Mouse (Mus musculus): ENCODE measurements at regions not wholly inside any gene's neighbourhood (a gene's known extent, or its start where the extent isn't known, plus 50 kb on each side); places are given as distances from the start of the nearest gene placed in this dataset.

DNA sequence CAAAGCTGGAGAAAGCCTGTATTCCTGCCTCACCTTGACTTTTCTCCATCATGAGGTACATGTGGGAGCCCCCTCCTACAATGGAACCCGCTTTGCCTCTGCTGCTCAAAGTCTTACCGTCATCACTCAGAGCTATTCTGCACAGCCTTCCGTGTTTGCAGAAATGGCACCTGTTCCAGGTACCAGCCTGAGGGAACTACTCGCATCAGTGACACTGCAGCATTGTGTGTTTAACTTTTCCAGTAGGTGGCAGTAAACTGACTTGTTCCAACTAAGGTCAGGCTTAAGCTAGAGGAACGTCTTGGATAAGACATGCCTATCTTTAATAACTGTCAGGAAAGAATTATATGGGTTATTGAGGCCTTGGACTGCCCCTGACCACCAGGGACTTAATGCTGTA lies 71.4 kb downstream of the Fam173b start:
- no peak for DNase-seq

DNA sequence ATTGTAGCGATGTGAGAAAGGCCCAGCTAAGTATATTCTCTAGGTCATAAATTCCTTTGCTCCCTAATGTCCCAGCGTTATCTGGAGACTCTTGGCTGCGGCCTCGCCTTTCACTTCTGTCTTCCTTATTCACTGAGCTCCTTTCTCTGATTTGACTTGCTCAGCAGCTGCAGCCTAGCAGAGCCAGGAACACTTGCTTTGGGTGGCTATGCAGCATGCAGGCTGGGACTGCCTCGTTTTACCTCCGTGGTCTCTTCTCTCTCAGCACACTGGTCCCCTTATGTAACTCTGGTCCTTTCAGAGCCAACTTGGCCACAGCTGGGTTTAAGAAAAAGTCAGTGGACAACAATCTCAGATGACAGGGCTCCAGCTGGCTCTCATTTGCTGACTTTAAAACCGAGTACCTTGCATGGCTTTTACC lies 75.1 kb downstream of the Fam173b start:
- peak; percentile 60 for DNase-seq

DNA sequence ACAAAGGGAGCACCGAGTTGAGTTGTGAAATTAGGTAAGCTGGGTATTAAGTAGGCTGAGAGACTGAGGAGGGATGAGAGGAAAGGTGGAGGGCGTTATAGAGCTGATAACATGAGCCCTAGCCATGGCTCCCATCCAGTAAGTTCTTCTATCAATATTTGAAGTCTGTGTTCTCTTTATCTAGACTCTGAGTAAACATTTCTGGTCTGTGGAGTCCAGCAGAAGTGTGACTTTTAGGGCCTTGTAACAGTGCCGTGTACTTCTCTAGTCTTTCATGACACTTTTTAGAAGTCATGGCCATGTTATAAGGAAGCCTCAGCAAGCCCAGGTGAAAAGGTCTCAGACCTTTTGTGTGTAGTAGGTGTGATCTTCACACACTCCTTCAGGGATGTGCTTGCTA lies 91.5 kb downstream of the Fam173b start:
- DNase-seq: no peak

DNA sequence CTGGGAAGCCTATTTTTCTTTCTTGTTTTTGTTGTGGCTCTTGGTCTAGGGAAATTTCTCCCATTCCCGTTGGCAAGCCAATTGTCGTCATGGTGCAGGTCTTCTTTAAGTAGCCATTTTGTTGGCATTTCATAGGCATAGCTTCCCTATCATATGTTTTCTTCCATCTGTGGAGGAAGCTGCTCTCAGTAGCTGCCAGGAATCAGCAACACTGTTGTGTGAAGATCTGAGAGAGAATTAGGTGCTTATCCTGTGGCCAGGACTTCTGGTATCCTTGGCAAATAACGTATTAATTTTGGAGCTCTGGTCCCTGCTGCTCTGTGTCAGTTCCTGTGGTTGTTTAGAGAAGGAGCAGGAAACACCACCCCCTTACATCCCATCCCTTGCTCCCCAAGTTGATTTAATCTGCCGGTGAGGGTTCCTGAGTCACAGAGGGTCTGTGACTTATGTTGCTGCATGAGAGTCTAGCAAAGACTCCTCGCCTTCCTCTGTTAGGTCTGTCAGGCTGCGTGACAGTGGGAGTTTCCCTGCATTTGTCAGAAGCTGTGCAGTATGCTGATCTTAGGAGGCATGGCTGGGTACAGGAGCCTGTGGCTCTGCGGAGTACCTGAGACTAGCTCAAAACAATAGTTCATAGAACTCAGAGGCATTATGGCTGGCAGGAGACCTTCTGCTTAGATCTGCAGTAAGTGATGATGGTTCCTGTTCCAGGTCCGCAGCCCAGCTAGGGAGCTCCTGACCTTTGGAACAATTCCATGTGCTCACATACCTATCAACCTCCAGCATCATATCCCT lies 93.4 kb downstream of the Fam173b start:
- no peak for DNase-seq

DNA sequence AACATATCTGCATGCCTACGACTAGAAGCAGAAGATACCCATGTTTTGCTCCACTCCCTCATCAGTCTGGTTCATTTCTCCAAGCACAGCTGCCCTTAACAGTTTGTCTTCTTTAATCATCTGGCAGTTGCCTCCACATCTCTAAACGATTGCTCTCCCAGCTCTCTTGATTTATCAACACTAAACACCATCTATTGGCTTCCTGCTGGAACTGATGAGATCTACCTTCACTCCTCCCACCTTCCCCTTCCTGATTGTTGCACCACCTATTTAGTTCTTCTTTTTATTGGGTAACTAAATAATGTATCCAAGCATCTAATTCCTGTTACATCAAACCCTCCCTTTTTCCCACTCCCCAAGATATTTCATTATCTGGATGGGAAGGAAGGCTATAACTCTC lies 101.7 kb downstream of the Fam173b start:
- DNase-seq: no peak

DNA sequence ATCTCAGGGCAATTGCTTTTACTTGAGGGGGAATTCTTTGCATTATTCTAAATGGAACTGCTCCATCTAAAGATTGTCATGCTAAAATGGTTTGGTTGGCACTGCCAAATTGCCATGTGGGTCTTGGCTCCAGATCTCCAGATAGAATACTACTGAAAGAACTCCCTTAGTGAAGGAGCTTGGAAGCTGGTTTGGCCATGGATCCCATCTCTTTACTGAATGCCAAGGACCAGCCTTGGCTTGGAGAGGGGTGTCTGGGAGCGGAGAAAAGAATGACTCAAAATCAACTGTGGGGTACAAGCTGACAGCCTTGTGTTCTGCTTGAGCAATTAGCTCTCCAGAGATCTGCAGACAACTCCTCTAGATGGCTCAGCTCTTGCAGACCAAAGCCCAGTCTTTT lies 105.8 kb downstream of the Fam173b start:
- no peak for DNase-seq

DNA sequence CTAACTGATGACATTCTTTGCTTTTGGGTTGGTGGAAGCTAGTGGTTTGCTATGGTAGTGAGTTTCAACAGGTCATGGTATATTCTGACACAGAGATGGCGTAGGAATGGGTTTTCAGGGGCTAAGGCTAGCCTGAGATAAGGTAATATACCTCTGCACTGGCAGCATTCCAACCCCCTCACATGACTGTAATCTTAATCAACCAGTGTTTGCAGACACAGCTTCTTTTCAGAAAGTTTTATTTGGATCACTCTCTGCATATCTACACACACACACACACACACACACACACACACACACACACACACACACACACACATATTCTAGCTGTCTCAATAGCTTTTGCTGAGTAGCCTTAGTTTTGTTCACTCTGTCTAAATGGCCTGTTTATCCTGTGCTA lies 119.4 kb downstream of the Fam173b start:
- no peak for DNase-seq

DNA sequence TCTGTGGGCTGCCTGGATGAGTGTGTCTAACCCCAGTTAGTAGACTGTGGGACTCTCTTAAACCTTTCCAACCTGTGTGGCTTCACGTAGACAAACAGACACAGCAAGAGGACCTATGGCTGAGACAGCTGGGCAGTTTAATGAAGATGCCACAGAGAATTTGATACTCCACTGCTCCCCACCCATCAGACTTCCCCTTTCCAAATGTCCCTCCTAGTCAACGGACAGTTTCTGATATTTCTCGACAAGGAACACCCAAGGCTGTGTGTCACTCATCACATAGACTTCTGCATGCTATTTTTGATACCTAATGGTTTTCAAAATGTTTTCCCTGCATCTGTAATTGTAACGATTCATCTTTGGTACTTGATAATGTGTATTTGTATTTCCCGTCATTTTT lies 120.8 kb downstream of the Fam173b start:
- no peak for DNase-seq

DNA sequence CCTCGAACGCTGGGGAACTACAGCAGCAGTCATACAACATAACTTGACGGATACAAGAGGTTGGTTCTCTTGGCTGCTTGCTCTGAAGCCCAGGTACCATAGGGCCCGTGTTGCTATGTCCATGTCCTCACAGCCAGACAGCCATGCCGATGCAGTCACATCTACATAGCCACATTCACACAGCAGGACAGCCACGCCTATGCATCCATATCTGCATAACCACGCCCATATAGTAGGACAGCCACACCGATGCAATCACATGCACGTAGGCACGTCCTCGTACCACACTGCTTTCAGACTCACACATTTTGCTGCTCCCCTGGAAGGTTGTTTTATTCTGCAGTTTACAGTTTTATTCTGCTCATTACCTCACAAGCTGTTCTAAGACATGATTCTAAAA lies 122.6 kb downstream of the Fam173b start:
- no peak for DNase-seq

DNA sequence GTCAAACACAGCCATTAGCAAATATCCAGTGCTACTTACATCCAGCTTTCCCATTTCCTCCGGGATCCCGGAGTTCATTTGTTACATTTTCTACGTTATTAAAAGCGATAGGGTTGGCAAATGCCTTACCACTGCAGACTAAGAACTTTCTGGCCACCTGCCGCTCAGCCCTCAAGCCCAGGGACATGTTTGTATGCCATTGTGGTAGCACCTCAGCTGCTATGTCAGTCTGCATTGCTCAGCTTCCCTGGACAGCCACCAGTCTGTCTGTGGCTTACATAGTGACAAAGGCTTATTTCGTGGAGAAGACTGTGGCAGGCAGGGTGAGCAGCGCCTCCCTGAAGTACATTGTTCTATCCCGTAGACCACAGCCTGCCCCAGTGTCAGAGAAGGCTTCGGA lies 127.5 kb downstream of the Fam173b start:
- DNase-seq: no peak

DNA sequence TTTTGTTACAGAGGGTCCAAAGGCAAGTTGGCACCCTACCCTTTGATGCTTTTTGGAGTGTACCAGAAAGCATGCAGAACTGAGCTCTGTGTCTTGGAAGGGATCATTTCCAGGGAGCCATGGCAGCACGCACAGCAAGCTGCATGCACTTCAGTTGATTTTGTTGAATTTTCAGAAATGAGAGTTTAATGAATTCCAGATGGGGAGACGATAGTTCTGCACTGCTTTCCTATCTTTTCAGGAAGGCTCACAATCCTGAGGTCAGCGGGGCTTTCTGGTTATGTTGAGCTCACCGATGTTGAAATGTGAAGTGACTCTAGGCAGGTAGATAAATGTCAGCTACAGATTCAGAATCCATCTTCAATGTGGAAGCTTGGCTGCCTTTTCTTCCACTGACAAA lies 140.0 kb downstream of the Fam173b start:
- no peak for DNase-seq

DNA sequence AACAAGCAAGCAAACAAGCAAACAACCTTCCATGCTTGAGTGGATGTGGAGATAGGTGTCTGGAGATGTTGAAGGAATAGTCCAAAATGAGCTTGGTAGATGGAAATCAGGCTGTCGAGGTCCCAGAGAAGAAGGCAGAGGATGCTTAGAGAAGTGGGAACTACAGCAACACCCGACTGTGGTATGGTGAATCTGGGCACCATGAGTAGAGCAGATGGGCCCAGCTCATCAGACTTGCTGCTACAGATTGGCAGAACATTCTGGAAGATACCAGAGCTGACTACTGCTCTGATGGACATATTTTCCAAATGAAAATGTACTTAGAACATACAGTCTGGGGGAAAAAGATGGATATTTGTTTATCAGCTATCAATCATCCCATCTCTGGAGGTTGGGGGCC lies 142.9 kb downstream of the Fam173b start:
- no peak for DNase-seq

DNA sequence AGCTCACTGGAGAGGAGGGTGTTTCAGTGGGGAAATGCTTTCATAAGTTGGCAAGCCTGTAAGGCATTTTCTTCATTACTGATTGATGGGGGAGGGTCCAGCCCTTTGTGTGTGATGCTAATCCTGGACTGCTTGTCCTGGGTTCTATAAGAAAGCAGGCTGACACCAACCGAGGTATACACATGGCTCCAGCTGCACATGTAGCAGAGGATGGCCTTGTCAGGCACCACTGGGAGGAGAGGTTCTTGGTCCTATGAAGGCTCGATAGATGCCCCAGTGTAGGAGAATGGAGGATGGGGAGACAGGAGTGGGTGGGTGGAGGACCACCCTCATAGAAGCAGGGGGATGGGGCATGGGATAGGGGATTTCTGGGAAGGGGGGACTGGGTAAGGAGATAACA lies 151.0 kb downstream of the Fam173b start:
- no peak for DNase-seq

DNA sequence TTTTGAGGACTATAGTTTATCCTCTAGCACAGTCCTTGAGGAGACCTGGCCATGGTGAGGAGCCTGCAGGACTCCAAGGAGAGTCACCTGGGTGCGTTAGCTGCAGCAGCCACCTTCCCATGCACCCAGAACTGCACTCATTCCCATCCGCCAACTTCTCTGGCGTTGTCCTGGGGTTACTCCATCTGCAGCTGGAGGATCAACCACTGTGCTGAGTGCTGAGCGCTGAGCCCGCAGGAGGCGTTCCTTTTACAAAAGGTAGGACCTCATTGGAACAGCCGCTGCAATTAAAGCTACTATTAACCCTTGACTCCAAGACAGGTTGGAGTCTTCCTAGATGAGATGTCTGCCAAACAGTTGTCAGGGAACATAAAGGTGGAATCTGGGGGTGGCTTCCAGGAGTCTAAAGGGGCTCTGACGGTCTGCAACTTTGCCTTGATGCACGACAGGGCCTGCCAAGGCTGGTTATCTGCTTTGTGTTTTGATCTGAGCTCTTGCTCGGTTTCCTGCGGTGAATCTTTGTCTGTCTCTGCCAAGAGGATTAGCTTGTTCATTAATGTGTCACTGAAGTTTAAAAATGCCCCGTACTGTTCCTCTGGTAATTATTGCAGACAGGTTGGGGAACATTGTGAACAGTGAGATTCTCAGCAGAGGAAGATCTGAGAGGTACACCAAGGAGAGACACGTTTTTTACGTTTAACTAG lies 152.1 kb downstream of the Fam173b start:
- no peak for DNase-seq

DNA sequence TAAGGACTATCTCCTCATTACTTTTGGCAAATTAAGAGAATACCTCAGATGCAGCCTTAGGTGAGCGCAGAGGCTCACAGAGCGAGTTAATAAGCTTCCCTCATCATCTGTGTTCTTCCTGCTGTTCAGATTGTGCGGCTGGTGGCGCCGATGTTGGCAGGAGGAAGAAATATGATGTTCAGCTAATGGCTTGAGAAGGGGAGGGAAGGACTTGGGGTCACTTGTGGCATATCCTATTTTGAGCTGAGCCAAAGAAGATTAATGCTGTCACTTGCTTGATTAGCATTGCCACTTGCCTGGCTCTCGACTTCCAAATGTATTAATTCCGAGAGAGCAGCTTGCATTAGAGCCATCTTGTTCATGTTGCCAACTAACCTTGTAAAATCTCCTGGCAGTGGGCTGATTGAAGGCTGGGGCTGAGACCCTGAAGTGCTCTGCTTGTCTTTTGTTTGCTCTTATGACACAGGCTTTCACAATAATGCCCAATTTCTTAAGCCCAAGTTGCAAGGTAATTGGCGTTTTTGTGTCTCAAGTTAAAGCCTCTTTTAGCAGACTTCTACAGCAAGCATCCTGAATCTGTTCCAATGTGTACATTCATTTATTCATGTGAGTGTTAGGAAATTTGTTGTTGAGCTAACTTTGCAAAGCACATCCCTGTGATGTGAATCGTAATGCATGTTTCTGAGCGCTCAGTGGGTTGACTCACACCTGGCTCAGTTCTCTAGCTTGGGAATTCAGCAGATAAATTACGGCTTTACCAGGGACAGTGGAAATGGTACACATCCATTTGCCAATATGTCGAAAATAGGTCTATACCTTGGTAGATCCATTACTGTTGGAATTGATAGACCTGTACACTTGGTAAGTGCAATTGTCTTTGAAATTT lies 167.6 kb downstream of the Fam173b start:
- no peak for DNase-seq

DNA sequence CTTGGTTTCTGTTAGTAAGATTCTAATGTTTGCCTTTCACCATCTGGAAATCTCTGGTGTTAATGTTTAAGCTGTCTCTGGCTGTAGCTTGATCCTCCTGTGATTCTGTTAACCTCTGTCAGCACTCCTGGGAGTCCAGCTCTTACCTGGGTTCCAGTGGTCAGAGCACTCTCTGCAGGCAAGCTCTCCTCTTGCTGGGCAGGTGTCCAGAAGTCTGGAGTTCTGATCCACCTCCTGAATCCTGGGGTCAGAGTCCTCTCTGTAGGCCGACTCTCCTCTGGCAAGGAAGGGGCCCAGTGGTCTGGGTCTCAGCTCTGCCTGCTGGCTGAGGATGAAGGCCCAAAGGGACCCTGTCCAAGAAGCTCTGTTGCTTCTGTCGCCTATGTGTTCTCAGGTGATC lies 181.4 kb downstream of the Fam173b start:
- no peak for DNase-seq

DNA sequence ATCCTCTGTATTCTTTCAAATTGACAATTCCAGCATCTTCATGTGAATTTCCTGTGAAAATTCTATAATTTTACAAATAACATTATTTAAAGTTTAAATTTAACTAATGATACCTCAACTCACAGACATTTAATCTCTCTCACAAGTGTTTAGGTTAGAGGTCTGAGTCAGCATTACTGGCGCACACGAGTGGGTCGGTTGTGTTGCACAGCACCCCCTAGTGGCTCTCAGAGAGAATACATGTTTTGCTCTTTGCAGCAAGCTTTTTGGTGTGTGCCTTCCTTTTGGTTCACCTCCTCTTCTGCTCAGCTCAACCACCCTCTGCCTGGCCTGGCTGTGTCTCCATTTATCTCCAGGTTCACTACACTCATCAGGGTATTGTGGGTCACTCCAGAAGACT lies 183.4 kb downstream of the Fam173b start:
- DNase-seq: no peak

DNA sequence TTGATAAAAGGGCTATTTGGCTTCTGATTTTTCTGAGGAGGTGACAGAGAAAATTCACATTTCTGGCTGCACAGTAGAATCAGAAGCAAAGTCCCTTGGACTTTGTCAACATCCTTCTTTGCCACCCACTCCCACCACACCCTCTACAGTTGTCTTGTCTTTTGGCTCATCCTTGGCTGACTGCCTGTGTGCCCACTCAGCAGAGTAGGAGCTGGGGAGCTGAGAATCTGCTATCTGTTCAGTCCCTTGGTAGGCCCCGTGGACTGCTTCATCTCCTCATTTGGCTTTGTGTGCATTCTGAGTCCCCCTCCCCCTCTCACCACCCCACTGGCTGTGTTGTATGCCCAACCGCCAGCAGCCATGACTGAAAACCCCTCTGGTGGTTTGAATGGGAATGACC lies 197.2 kb downstream of the Fam173b start:
- DNase-seq: no peak

DNA sequence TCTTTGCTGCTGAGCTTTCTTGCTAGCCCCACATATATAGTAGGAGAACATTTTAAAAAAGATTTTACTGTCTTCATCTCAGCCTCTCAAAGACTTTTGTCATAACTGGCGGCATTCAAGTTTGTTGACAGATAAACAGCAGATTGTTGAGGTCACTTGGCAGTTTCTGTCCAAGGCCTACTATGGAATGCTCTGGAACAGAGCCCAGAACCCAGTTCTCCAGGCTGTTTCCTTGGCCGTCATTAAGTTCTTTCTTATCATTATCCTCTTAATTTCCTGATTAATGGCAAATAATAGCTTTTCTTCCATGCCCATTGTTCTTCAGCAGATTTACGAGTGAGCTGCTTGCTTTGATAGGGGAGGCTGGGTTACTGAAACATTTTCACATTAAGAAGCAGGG lies 203.9 kb downstream of the Fam173b start:
- DNase-seq: no peak

DNA sequence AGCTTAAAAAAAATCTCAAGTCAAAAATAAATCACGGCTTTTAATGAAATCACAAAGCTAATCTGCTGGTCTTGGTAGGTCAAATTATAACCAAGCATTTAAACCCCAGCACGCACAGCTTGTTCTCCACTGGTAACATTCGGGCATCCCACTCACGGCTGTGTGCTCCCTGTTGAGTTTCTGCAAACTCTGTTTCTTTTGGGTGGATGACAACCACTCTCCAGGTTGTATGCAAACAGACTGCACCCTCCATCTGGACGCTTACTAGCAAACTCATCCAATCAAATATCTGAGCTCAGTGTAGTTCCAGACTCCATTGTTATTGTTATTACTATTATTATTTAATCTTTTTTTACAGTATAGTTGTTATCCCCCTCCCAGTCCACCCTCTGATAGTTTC lies 213.9 kb downstream of the Fam173b start:
- no peak for DNase-seq

DNA sequence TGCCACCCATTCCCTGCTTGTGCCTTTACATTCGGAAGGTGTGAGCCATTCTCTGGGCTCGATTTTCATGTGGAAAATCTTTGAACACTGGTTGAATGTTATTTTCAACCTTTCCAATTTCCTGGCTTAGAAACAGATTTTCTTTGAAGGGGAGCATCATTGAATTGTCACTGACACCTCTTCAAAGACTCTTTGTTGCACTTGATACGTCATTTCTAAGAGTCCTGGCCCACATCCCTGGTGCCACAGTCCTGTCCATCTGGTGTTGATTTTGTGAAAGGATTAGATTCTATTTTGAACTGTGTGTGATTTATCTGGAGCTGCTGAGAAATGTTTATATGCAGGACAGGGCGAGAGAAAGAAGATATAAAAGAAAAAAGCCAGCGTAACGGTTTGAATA lies 217.6 kb downstream of the Fam173b start:
- DNase-seq: no peak

DNA sequence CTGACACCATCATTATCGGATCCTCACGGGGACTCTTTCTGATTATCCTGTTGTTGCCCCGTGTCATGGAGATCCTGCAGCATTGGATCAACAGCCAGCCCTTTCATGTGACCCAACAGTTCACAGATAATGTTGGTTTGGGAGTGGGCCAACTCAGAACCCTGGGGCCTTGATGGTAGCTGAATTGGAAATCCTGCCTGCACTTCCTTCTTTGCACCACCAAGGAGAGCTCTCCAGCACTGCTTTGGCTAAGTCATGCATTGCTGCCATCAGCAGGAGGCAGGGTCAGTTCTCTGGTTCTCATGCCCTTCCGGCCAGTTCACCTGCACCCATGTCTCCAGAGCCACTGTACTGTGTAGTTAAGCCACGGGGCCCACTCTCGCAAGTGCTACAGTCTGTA lies 225.6 kb downstream of the Fam173b start:
- no peak for DNase-seq

DNA sequence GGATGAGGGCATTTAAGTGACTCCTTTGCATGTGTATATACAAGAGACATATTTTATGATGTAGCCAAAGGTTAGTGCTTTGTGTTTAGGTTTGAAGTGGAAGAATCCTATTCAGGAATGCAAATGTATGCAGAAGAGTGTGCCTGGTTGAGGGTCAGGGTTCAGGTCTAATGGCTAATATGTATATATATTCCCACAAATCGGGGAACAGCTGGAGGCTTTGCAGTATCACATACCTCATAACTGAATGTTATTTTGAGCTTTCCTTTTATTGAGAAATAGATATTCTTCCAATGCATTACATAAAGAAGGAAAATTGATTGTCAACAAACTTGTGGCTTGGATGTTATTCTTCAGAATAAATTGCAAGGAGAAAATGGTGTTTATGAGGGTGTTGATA lies 239.9 kb downstream of the Fam173b start:
- DNase-seq: no peak

All from gastrocnemius, postnatal 25 days (tissue).